Mouse (Mus musculus) lung, embryonic 15.5 days (tissue): ENCODE measurements around the gene Rtp4. TPM values are rescaled to one million over a fixed set of nuclear protein-coding genes. Genes with fewer than 3 reads are reported as not detected.

Experiments used
- ATAC-seq: fragments of 200-750 bp; cut with Nextera tagmentation; 2 replicates; pipeline ENCODE4 v1.8.0; 2017; ENCODE audit warnings: moderate number of reproducible peaks, borderline replicate concordance; ENCODE audit not compliant: low FRiP score, low TSS enrichment; ENCODE audit errors: extremely low read depth
- H3K27ac ChIP-seq: fragments of 300-500 bp; sonication (generic); 2 replicates; pipeline ENCODE4 v1.5.1; 2015; ENCODE audit warnings: moderate library complexity, mild to moderate bottlenecking, inconsistent platforms
- H3K27me3 ChIP-seq: fragments of 300-500 bp; sonication (generic); 2 replicates; pipeline ENCODE4 v1.6.1; 2015; ENCODE audit warnings: inconsistent platforms
- H3K36me3 ChIP-seq: fragments of 300-500 bp; sonication (generic); 2 replicates; pipeline ENCODE4 v1.6.1; 2015; ENCODE audit warnings: inconsistent platforms
- H3K4me1 ChIP-seq: fragments of 300-500 bp; sonication (generic); 2 replicates; pipeline ENCODE4 v1.6.1; 2015; ENCODE audit warnings: inconsistent platforms
- H3K4me2 ChIP-seq: fragments of 300-500 bp; sonication (generic); 2 replicates; pipeline ENCODE4 v1.6.1; 2015; ENCODE audit warnings: inconsistent platforms, mild to moderate bottlenecking, moderate library complexity
- H3K4me3 ChIP-seq: fragments of 300-500 bp; sonication (generic); 2 replicates; pipeline ENCODE4 v1.5.1; 2015; ENCODE audit warnings: mild to moderate bottlenecking, inconsistent platforms
- H3K9ac ChIP-seq: fragments of 300-500 bp; sonication (generic); 2 replicates; pipeline ENCODE4 v1.6.1; 2015; ENCODE audit warnings: inconsistent platforms
- H3K9me3 ChIP-seq: fragments of 300-500 bp; sonication (generic); 2 replicates; pipeline ENCODE4 v1.6.1; 2016; ENCODE audit warnings: inconsistent platforms
- WGBS: fragments of 180-500 bp; shearing (Covaris S2); methylation state at CpG from one replicate; pipeline ENCODE4 v1.1.7; 2015; 5-methylcytosine and 5-hydroxymethylcytosine counted together
- polyA plus RNA-seq: library from polyadenylated mRNA; unstranded; fragments of >200 nt; fragmentation: Nextera tagmentation; extraction: Ambion mirVana; gene quantifications from 2 replicates; pipeline ENCODE4 v1.2.1, GENCODE M21; 2015

Rtp4 gene
- polyA plus RNA-seq, 1 experiment from 2014 or later: 10.1 TPM

- no peak for ATAC-seq
- H3K27me3 ChIP-seq: no peaks in the 10 kb centered on the region
- WGBS: 91% methylated on average over 7 of the region's 7 CpGs
These were observed 86.6 kb downstream of the Rtp4 start for GRCm38 (mm10) chr16:23606651-23607050.

DNA sequence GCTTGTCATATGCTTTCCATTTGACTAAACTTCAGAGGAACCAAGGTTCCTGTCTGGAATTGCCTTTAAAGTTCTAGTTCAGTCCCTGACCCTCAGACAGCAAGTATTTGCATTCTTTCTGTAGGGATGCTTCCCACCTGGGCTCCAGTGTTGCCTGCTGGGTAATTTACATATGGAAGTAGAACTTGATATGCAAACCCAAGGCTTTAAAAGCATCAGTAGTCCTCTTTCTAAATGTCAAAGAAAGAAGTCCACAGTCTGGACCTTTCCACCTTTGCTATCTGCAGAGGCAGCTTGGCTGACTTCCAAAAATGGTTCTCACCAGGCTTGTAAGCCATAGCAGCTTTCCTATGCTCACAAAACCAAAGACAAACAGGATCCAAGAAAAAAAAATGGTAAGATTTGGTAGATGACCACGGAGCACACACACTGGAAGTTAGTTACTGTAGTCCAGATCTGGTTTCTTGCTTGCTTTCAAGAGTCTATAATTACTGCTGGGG lies 87.9 kb downstream of the Rtp4 start:
- WGBS: 27% methylated on average over 1 of the region's 1 CpGs
- no peak for ATAC-seq
- H3K27ac ChIP-seq: no peak overlapping the region
- no peaks in the 10 kb centered on the region for H3K27me3 ChIP-seq
- no peaks in the 10 kb centered on the region for H3K36me3 ChIP-seq
- H3K4me2 ChIP-seq: no peak overlapping the region
- no peaks in the 10 kb centered on the region for H3K9me3 ChIP-seq
- H3K9ac ChIP-seq: no peak overlapping the region
- no peaks in the 10 kb centered on the region for H3K4me1 ChIP-seq
- no peak overlapping the region for H3K4me3 ChIP-seq

More at GRCm38 (mm10) chr16:23606651-23607050, 86.6 kb downstream of the Rtp4 start:
- no peak overlapping the region for H3K27ac ChIP-seq
- H3K4me1 ChIP-seq: no peaks in the 10 kb centered on the region
- H3K36me3 ChIP-seq: no peaks in the 10 kb centered on the region
- H3K4me2 ChIP-seq: no peak overlapping the region
- no peak overlapping the region for H3K4me3 ChIP-seq
- no peak overlapping the region for H3K9ac ChIP-seq
- H3K9me3 ChIP-seq: no peaks in the 10 kb centered on the region

DNA sequence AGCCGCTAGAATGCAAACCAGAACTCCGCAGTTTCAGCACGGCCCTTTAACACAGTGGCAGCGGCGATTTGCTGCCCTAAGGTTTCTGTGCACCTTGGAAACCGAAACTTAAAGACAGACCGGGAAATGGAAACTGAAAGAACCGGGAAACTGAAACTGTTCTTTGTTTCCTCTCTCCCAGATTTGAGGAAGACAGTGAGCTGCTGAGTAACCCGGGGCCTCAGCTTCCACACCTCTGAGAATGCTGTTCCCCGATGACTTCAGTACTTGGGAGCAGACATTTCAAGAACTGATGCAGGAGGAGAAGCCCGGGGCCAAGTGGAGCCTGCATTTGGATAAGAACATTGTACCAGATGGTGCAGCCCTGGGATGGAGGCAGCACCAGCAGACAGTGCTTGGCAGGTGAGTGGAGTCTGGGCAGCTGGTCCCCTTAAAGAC lies 89.7 kb downstream of the Rtp4 start:
- no peak overlapping the region for H3K27ac ChIP-seq
- H3K4me1 ChIP-seq: no peaks in the 10 kb centered on the region
- ATAC-seq: no peak
- no peaks in the 10 kb centered on the region for H3K27me3 ChIP-seq
- H3K4me3 ChIP-seq: peak overlapping the region; percentile 36
- H3K9me3 ChIP-seq: no peaks in the 10 kb centered on the region
- peak overlapping the region; percentile 43 for H3K4me2 ChIP-seq
- H3K36me3 ChIP-seq: no peaks in the 10 kb centered on the region
- peak overlapping the region; percentile 29; the same call in 1 of the 2 replicates for H3K9ac ChIP-seq
- WGBS: 29% methylated on average over 11 of the region's 11 CpGs

GRCm38 (mm10) chr16:23624205-23624604 lies 104.1 kb downstream of the Rtp4 start:
- Histone ChIP-seq H3K27me3 (no peaks in the 10 kb centered on the region), H3K9ac (no peak overlapping the region), H3K27ac (no peak overlapping the region), H3K36me3 (no peaks in the 10 kb centered on the region), H3K9me3 (no peaks in the 10 kb centered on the region), H3K4me2 (no peak overlapping the region), H3K4me3 (no peak overlapping the region), H3K4me1 (no peaks in the 10 kb centered on the region)
- no peak for ATAC-seq
- WGBS: 68% methylated on average over 4 of the region's 4 CpGs

DNA sequence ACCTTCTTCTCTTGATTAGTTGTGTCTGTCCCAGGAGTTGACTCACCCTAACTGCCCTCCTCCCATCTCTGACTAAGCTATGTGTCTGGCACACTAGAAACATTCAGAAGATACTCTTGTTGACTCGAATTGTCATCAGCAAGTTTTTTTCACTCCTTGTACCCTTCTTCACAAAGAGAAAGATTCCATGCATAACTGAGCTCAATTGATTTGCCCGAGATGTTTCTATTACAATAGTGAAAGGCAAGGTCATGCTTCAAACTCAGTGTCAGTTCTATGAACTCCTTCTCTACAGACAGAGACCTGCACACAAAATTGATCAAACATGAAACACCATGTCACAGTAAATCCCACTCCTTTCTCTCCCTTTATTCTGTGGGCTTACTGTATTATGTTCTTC lies 111.4 kb downstream of the Rtp4 start:
- Histone ChIP-seq H3K27ac (no peak overlapping the region), H3K4me3 (no peak overlapping the region), H3K27me3 (no peaks in the 10 kb centered on the region), H3K36me3 (no peaks in the 10 kb centered on the region), H3K4me2 (no peak overlapping the region), H3K9me3 (no peaks in the 10 kb centered on the region), H3K4me1 (no peaks in the 10 kb centered on the region), H3K9ac (no peak overlapping the region)
- no peak for ATAC-seq
- 64% methylated on average over 2 of the region's 2 CpGs for WGBS

DNA sequence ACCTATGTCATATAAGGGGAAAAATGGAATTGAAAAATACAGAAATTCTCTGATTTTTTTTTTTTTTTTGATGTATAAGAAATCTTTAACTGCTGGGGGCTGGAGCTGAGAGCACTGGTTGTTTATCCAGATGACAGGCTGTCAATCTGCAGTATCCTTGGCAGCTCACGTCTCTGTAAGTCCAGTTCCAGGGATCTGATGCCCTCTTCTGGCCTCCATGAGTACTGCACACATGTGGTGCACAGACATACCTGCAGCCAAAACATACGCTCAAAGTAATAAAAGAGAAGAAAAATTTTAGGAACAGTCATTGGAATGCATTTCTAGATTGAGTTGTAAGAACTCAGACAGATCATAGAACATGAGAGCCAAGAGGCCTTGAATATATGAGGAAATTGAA lies 112.6 kb downstream of the Rtp4 start:
- Histone ChIP-seq H3K4me3 (no peak overlapping the region), H3K4me2 (no peak overlapping the region), H3K4me1 (no peaks in the 10 kb centered on the region), H3K9ac (no peak overlapping the region), H3K27ac (no peak overlapping the region), H3K9me3 (no peaks in the 10 kb centered on the region), H3K27me3 (no peaks in the 10 kb centered on the region), H3K36me3 (no peaks in the 10 kb centered on the region)
- 74% methylated on average over 2 of the region's 2 CpGs for WGBS
- no peak for ATAC-seq

DNA sequence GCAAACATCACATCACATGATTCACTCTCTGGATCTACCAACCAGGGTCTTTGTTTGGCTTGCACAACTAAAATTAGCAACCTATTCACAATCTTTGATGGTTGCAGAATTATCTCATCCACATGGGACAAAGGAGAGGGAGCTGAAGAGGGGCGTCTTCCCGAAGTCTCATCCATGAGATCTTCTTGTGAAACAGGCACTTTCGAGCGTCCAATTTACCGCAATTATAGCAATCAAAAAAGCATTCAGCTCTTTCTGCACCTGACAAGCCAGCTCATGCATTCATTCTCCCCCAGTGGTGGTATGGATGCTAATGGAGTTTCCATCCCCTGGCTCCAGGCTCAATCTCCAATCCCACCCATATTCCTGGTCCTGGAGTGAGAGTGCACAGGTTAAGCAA lies 132.9 kb downstream of the Rtp4 start:
- H3K4me2 ChIP-seq: no peak overlapping the region
- no peak for ATAC-seq
- H3K36me3 ChIP-seq: no peaks in the 10 kb centered on the region
- 92% methylated on average over 5 of the region's 5 CpGs for WGBS
- H3K9me3 ChIP-seq: no peaks in the 10 kb centered on the region
- no peak overlapping the region for H3K4me3 ChIP-seq
- no peaks in the 10 kb centered on the region for H3K27me3 ChIP-seq
- H3K4me1 ChIP-seq: no peaks in the 10 kb centered on the region
- no peak overlapping the region for H3K27ac ChIP-seq
- no peak overlapping the region for H3K9ac ChIP-seq

DNA sequence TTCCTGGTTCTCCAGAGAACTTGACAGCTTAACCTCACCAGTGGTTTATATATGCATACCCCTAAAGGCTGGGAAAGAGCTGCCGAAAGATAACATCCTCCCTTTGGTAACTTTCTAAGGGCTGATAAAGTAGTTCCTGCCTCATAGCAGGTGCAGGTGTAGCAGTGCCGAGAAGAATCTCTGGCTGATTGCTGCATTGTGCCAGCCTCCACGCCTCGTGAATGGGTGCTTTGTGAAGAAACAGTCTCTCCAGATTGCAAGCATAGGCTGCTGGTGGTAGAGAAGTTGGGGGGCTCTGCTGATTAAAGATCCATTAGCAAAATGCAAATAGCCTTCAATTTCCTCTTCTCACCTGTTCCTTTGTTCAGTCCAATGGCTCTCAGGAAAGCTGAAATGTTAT lies 133.4 kb downstream of the Rtp4 start:
- WGBS: 60% methylated on average over 4 of the region's 4 CpGs
- no peaks in the 10 kb centered on the region for H3K4me1 ChIP-seq
- no peak overlapping the region for H3K4me3 ChIP-seq
- no peak overlapping the region for H3K4me2 ChIP-seq
- no peaks in the 10 kb centered on the region for H3K27me3 ChIP-seq
- no peak overlapping the region for H3K9ac ChIP-seq
- no peaks in the 10 kb centered on the region for H3K9me3 ChIP-seq
- no peak overlapping the region for H3K27ac ChIP-seq
- no peak for ATAC-seq
- H3K36me3 ChIP-seq: no peaks in the 10 kb centered on the region

DNA sequence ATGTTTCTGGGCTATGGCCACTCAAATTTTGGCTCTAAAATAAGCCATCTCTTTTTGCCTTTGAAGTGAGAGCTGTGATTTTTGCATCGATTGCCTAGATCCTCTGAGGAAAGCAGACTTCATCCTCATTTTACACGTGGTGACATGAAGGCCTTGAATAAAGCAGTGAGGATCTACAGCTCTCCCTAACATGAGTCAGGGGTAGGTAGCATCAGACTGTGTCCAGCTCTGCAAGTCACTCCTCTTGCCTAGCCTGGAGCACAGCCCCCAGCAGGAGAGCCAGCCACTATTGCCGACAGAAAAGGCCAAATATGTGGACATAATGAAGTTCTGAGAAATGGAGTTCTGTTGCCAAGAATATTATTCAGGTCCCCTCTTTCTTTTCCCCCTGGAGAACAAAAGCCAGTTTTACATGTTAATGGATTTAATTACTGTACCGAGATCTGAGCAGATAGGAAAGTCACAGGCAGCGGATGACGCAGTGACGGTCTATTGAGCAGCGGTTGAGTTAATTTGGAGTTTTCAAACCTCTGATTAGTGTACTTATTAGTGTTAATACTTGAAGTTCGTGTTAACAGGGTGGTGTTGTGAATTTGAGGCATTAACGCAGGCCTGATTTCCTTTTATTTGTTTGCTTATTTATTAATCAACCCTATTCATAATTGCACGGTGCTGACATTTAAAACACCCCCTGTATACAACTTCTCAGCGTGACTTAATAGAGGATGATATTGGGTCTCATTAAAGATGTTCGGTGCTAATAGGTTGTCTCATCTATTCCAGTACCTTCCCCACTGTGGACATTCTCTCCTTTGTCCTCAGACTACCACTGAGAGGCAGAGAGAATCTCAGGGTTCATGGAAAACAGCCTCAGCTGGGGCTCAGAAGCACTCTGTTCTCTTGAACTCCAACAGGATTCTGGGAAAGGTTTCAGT lies 139.8 kb downstream of the Rtp4 start:
- Histone ChIP-seq H3K9ac (no peak overlapping the region), H3K27me3 (no peaks in the 10 kb centered on the region), H3K4me2 (no peak overlapping the region), H3K27ac (no peak overlapping the region), H3K4me3 (no peak overlapping the region), H3K4me1 (no peaks in the 10 kb centered on the region), H3K9me3 (no peaks in the 10 kb centered on the region), H3K36me3 (no peaks in the 10 kb centered on the region)
- ATAC-seq: no peak
- WGBS: 80% methylated on average over 13 of the region's 13 CpGs

Other genes with a start within 250 kb of the Rtp4 start
- gene Rtp1, start 91.2 kb upstream of the Rtp4 start, polyA plus RNA-seq: not detected in 2 replicates
- gene Masp1, start 524 bp downstream of the Rtp4 start, polyA plus RNA-seq: 2.8 and 3.6 TPM in 2 replicates